ENCODE assay signal across 8 mouse cellular contexts in genomic region chr15:7263822-7264221, GRCm38 (mm10).
A peak's percentile ranks its signal among the peaks of the same experiment; 100 is the strongest.
DNase-seq lines count a peak whose midpoint lies in the region; ATAC-seq and TF ChIP-seq lines count a peak whose summit lies in the region.

No protein-coding gene starts in this region.

- peak; percentile 82 for TF ChIP-seq CTCF in midbrain, postnatal 0 days (IDR thresholded peaks at IDR 0.05)

- no peak for ATAC-seq in heart, embryonic 12.5 days (ENCODE audit: insufficient number of reproducible peaks, low FRiP score)
- ATAC-seq in common myeloid progenitor, adult 5-6 weeks (replicated peaks; ENCODE audit: low read depth, poor library complexity, severe bottlenecking) = peak; percentile 98
- peak; percentile 80 for ATAC-seq in intestine, embryonic 16.5 days
- ATAC-seq in midbrain, postnatal 0 days (ENCODE audit: low FRiP score) = 0 out of 2 replicates have a peak, but pooled peaks have one; percentile 47

- no peaks in the 10 kb centered on the region for H3K4me1 ChIP-seq in heart, embryonic 12.5 days (replicated peaks)
- no peaks in the 10 kb centered on the region for H3K4me1 ChIP-seq in intestine, embryonic 16.5 days (ENCODE audit: control insufficient read depth, insufficient read depth, low read length)
- H3K4me1 ChIP-seq in midbrain, postnatal 0 days (ENCODE audit: insufficient read depth, low read length) = no peaks in the 10 kb centered on the region

- H3K27me3 ChIP-seq in heart, embryonic 12.5 days (replicated peaks) = no peaks in the 10 kb centered on the region
- no peaks in the 10 kb centered on the region for H3K27me3 ChIP-seq in intestine, embryonic 16.5 days (replicated peaks; ENCODE audit: control insufficient read depth, insufficient read depth, low read length)
- H3K27me3 ChIP-seq in midbrain, postnatal 0 days (ENCODE audit: insufficient read depth, low read length) = no peaks in the 10 kb centered on the region

- H3K4me3 ChIP-seq in heart, embryonic 12.5 days = no peak overlapping the region
- H3K4me3 ChIP-seq in intestine, embryonic 16.5 days (ENCODE audit: low read length) = no peak overlapping the region
- H3K4me3 ChIP-seq in midbrain, postnatal 0 days (ENCODE audit: low read depth, low read length) = no peak overlapping the region

- no peak overlapping the region for H3K4me2 ChIP-seq in heart, embryonic 12.5 days
- H3K4me2 ChIP-seq in intestine, embryonic 16.5 days (ENCODE audit: low read depth, low read length) = no peak overlapping the region
- H3K4me2 ChIP-seq in midbrain, postnatal 0 days (ENCODE audit: low read depth, low read length, poor library complexity, severe bottlenecking) = no peak overlapping the region

- H3K27ac ChIP-seq in heart, embryonic 12.5 days (ENCODE audit: poor library complexity, severe bottlenecking) = no peak overlapping the region
- H3K27ac ChIP-seq in intestine, embryonic 16.5 days (ENCODE audit: low read length) = no peak overlapping the region
- no peak overlapping the region for H3K27ac ChIP-seq in midbrain, postnatal 0 days (ENCODE audit: low read depth, low read length)

- 10% methylated on average over 3 of the region's 3 CpGs for WGBS in heart, embryonic 12.5 days
- WGBS in intestine, embryonic 16.5 days = 25% methylated on average over 3 of the region's 3 CpGs
- 6% methylated on average over 3 of the region's 3 CpGs for WGBS in midbrain, postnatal 0 days

- no peaks in the 10 kb centered on the region for H3K36me3 ChIP-seq in heart, embryonic 12.5 days
- no peaks in the 10 kb centered on the region for H3K36me3 ChIP-seq in intestine, embryonic 16.5 days (ENCODE audit: control insufficient read depth, insufficient read depth, low read length)
- H3K36me3 ChIP-seq in midbrain, postnatal 0 days (ENCODE audit: insufficient read depth, low read length) = no peaks in the 10 kb centered on the region

- peak; percentile 84 to 88 for DNase-seq in heart, adult 18-20 months
- DNase-seq in gastrocnemius, adult 8-10 months (ENCODE audit: low spot score in 2 of 2) = peak; percentile 53 to 73
- peak; percentile 73 to 83 for DNase-seq in left cerebral cortex, postnatal 14 days (ENCODE audit: low spot score in 2 of 2)
- peak; percentile 80 for DNase-seq in midbrain, postnatal 0 days (ENCODE audit: low spot score)
- peak; percentile 22 to 69 for DNase-seq in spleen, postnatal 10 days (ENCODE audit: low spot score in 2 of 2)

- no peak overlapping the region for H3K9ac ChIP-seq in heart, embryonic 12.5 days
- H3K9ac ChIP-seq in intestine, embryonic 16.5 days (ENCODE audit: low read depth, low read length) = no peak overlapping the region
- no peak overlapping the region for H3K9ac ChIP-seq in midbrain, postnatal 0 days (replicated peaks; ENCODE audit: low read length, poor library complexity, severe bottlenecking)

- intact Hi-C loops in left cerebral cortex, postnatal 14 days (cut with DNase I) = no loop called here

- no peaks in the 10 kb centered on the region for H3K9me3 ChIP-seq in heart, embryonic 12.5 days (replicated peaks)
- no peaks in the 10 kb centered on the region for H3K9me3 ChIP-seq in intestine, embryonic 16.5 days (ENCODE audit: control insufficient read depth, low read length)
- H3K9me3 ChIP-seq in midbrain, postnatal 0 days (ENCODE audit: low read length) = no peaks in the 10 kb centered on the region
